Mouse (Mus musculus): ENCODE results near the gene Uvrag.

Gene Uvrag

DNA sequence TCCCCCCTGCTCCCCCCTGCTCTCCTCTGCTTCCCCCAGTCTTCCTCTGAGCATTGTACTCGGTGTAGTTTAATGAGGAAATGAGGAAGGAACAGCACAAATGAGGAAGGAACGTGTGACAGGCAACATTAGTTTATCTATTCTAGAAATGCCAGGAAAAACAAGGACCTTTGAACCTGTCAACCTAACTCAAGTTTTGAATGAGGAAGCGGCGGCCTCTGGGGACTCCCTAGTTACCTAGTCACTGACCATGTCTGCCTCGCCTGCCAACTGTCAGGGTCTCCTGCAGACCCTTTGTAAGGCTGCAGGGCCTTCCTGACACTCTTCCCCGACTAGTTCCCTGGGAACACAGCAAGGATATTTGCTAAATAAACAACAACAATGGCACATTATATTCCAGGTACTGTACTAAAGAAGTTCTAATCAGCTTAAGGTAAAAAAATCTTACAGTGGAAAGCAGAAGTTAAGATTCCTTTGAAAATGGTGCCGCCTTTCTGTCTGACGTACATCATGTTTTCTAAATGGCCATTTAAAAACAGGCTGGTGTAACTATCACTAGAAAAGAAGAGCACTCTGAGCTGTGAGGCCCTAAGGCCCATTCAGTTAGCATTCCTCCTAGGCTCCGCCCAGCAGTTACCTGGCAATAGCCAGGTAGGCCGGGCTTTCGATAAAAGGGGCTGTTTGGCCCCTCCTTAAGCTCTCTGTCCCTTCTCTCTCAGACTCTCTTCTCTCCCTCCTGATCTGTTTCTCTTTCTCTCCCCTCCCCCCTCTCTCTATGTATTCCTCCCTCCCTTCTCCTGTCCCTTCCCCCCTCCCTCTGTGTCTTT lies 39.0 kb downstream of the Uvrag start:
- TF ChIP-seq GATA4 (IDR thresholded peaks at IDR 0.05; ENCODE audit: insufficient replicate concordance, low read length), result no peak

DNA sequence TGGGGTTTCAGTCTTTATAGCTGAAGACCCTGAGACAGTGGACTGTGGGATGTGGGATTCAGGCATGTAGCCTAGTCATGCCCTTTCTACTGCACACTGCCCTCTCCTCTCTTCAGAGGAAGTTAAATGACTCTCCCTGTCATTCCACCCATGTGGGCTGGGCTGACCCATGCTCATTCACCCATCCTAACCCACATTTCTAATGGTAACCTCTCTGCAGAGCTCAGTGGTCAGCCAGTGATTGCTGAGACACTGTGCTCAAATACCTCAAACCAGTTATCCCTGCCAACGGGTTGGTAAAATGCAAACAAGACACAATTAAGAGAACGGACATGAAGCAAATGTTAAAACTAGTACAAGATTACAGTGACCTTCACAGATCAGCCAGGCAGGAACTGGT lies 39.9 kb downstream of the Uvrag start:
- TF ChIP-seq GATA4 (IDR thresholded peaks at IDR 0.05; ENCODE audit: insufficient replicate concordance, low read length), result no peak

GRCm38 (mm10) chr7:99100573-99100972 lies 40.4 kb downstream of the Uvrag start:
- TF ChIP-seq GATA4 (IDR thresholded peaks at IDR 0.05; ENCODE audit: insufficient replicate concordance, low read length), result no peak

DNA sequence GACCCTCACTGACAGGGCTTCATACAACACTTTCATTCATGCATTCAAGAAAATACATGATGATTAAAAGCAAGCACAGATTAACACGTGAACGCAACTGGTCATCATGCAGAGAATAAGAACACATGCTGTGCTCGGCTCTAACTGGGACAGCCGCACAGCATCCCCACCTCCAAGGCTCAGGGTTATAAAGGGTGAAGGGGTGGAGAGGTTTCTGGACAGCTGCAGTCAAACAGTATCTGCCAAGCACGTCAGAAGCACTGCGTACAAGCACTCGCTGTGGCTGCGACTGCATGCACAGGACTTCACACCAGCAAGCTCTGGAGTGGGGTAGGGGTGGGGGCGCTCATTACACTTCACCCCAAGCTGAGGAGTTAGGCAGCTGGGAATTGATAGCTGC lies 40.9 kb downstream of the Uvrag start:
- no peak for TF ChIP-seq GATA4 (IDR thresholded peaks at IDR 0.05; ENCODE audit: insufficient replicate concordance, low read length)

- no peak for TF ChIP-seq GATA4 (IDR thresholded peaks at IDR 0.05; ENCODE audit: insufficient replicate concordance, low read length)
These were observed 43.2 kb downstream of the Uvrag start for GRCm38 (mm10) chr7:99097781-99098180.

DNA sequence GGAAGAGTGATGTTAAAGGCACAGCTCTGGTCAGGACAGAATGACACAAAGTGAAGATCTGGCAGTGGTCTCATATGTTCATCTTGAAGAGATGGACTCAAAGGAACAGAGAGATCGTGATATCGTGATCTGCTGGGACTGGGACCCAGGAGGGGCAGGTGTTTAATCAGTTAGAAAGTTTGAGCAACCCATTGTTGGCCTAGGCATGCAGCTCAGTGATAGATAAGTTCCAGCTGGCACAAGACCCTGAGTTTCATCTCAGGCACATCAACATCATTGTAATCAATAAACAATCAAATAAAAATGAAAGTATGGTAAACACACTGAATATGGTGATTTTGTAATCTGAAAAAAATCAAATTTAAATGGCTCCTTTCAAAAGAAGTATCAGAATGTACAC lies 43.8 kb downstream of the Uvrag start:
- peak; percentile 65 for TF ChIP-seq GATA4 (IDR thresholded peaks at IDR 0.05; ENCODE audit: insufficient replicate concordance, low read length)

DNA sequence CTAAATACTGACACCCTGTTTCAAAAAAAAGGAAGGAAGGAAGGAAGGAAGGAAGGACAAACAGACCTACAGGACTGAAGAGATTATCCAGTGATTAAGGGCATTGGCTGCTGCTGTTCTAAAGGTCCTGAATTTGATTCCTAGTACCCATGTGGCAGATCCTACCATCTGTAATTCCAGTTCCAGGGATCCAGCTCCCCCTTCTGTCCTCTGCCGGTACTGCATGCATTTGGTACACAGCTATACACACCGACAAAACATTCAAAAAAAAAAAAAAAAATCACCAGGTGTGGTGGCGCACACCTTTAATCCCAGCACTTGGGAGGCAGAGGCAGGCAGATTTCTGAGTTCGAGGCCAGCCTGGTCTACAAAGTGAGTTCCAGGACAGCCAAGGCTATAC lies 45.8 kb downstream of the Uvrag start:
- no peak for TF ChIP-seq GATA4 (IDR thresholded peaks at IDR 0.05; ENCODE audit: insufficient replicate concordance, low read length)

DNA sequence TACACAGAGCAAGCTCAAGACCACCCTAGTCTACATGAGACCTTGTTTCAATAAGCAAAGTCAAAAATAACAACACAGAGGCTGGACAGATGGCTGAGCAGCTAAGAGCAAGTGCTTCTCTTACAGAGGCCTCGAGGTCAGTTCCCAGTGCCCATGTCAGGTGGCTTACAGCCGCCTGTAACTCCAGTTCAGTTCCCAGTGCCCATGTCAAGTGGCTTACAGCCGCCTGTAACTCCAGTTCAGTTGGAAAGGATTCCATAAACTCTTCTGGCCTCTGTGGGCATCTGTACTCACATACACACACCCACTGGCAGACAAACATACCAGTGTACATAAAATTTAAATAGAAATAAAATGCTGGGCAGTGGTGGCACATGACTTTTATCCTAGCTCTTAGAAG lies 46.6 kb downstream of the Uvrag start:
- TF ChIP-seq GATA4 (IDR thresholded peaks at IDR 0.05; ENCODE audit: insufficient replicate concordance, low read length), result no peak

DNA sequence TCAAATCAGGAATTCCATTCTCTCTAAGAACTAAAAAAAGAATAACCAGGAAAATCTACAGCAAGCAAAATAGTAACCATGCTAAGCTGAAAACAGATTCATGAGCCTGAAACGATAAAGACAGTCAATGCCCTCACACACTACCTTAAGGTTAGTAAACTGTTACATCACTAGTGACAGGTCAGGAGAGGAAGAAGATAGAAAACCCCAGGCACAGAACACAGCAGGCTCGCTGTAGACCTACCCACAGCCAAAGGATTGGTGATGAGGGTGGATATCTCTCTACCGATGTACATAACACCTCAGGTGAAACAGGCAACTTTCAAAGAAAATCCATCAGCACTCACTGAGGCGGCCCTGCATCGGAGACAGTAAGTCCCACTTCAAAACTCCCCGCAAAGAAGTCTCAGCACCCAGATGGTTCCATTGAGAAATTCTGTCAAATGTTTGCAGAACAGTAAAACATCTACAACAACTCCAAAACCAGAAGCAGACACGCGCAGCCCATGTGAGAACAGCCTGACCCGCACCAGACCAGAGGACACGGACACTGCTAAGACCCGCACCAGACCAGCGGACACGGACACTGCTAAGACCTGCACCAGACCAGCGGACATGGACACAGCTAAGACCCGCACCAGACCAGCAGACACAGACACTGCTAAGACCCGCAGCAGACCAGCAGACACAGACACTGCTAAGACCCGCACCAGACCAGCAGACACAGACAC lies 48.9 kb downstream of the Uvrag start:
- no peak for TF ChIP-seq GATA4 (IDR thresholded peaks at IDR 0.05; ENCODE audit: insufficient replicate concordance, low read length)

DNA sequence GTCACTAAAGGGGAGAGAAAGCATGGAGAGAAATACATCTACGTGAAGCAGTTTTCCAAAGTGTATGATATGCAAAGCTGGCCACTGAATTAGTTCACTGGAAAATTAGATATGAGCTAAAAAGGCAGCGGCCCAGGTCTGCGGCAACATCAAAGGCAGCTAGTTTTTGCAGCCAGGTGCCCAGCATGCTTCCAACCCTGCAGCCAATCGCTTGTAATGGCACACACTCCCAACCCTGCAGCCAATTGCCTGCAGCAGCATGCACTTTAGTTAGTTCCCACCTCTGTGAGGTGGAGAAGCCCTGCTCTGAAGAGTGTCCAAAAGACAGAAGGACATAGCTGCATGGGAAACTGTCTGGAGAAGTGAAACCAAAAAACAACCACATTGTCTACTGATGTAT lies 51.2 kb downstream of the Uvrag start:
- TF ChIP-seq GATA4 (IDR thresholded peaks at IDR 0.05; ENCODE audit: insufficient replicate concordance, low read length), result no peak

DNA sequence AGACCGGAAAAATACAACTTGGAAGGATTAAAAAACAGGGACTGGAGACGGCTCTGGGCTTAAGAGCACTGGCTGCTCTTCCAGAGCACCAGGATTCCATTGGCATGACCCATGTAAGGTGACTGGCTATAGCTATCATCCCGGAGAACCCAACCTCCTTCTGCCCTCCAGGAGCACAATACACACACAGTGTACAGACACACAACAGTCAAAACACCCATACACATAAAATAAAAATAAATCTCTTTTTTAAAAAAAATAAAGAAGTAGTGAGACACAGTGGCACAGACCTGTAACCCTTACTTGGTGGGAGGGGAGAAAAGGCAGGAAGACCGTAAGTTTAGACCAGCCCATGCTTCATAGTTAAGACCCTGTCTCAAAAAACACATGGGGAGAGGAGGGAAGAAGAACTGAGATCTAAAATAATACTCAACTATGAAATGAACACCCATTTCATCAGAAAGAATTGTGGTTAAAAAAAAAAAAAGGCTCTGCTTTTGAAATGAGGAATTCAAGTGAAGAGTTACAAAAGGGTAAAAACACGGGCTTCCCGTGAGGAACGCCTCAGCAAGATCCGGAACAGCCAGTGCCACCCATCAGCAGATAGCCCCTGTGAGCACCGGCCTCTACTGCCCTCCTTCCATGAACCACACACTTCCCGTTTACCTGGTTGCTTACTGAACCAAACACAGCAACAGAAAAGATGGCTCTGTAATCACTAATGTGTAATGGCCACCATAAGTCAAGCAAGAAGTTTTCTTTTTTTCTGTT lies 52.2 kb downstream of the Uvrag start:
- no peak for TF ChIP-seq GATA4 (IDR thresholded peaks at IDR 0.05; ENCODE audit: insufficient replicate concordance, low read length)

GRCm38 (mm10) chr7:99087581-99087980 lies 53.4 kb downstream of the Uvrag start:
- no peak for TF ChIP-seq GATA4 (IDR thresholded peaks at IDR 0.05; ENCODE audit: insufficient replicate concordance, low read length)

GRCm38 (mm10) chr7:99086646-99087443 lies 54.1 kb downstream of the Uvrag start:
- no peak for TF ChIP-seq GATA4 (IDR thresholded peaks at IDR 0.05; ENCODE audit: insufficient replicate concordance, low read length)

GRCm38 (mm10) chr7:99085249-99085648 lies 55.7 kb downstream of the Uvrag start:
- TF ChIP-seq GATA4 (IDR thresholded peaks at IDR 0.05; ENCODE audit: insufficient replicate concordance, low read length), result no peak

DNA sequence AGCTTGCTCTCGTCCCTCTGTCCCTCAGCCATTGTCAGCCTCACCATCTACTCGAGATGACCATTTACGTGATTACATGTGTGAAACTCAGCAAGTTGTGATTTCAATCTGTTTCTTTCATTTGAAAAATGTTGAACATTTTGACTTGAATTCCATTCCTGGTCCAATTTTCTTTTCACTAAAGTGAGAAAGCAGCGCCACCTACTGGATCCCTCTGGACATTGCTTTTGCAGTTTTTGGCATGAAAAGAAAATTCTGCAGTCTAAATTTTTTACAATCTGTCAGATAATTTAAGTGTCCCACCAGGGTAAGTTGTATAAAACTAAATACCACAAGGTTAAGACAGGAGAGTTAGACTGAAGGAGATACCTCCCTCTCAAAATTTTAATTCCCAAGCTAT lies 61.4 kb downstream of the Uvrag start:
- no peak for TF ChIP-seq GATA4 (IDR thresholded peaks at IDR 0.05; ENCODE audit: insufficient replicate concordance, low read length)

All from liver, adult (tissue).